Mouse (Mus musculus) retina, embryonic 14.5 days (tissue): Measurements from ENCODE around the gene Tube1.

Source experiments
- DNase-seq: peaks from one replicate; pipeline ENCODE4 v3.0.0-alpha.2; 2015; ENCODE audit warnings: low spot score

Tube1 gene

DNA sequence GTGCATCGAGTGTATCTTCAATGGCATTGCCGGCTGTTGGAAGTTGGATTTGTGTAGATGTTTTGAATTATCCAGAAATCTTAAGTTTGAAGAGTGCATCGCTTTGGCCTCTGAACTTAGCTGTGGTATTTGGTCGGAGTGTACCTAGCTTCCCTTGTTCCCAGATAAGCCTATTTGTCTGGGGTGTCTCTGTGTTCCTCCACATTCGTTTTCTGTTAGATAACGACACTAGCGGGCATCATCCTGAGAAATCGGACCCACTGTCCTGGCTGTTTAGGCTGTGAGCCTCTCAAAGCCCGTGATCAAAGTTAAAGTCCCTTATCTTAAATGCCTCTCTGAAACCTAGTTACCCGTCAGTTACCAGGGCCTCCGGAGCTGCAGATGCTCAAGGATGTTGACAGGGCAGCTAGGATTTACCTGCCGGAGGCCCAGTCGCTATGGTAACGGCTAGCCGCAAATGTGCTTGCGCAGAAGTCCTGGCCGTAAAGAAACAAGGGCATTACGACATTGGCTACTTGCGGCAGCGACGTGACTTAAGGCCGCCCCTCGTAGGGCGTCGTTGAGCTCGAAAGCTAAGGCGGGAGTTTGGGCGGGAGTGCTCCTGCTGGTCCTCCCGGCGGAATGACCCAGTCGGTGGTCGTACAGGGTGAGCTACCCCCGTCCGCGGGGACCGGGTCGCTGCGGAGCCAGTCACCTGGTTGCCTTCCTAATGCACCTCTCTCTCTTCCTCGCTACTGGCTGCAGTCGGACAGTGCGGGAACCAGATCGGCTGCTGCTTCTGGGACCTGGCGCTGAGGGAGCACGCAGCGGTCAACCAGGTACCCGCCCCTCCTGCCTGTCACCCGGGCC lies at the start of gene Tube1, which contains the start of gene Fam229b:
TSS of gene Tube1 (plus strand) at position 515 of the 849 bp plus-strand sequence.
TSS of gene Fam229b (minus strand) at position 453 of the 849 bp plus-strand sequence.
- peak; percentile 94 for DNase-seq

GRCm38 (mm10) chr10:39096981-39097380 lies 36.8 kb upstream of the Tube1 start:
- peak; percentile 75 for DNase-seq

DNA sequence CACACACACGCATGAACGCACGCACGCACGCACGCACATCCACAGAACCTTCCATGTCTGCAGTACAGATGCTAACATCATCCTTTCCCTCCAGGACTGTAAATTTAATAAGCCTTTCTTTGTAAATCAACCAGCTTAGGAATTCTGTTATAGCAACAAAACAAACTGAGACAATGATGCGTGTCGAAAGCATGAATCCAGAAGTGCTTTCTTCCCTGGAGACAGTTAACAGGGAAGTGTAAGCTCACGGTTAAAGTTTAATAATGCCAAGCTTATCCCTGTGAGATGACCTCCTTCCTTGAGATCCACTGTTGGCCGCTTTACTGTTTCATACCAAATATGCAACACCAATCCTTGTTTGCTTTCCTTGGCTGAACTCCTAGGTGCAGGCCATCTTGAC lies 35.0 kb upstream of the Tube1 start:
- no peak for DNase-seq

GRCm38 (mm10) chr10:39104803-39105449 lies 28.9 kb upstream of the Tube1 start:
- DNase-seq = no peak

DNA sequence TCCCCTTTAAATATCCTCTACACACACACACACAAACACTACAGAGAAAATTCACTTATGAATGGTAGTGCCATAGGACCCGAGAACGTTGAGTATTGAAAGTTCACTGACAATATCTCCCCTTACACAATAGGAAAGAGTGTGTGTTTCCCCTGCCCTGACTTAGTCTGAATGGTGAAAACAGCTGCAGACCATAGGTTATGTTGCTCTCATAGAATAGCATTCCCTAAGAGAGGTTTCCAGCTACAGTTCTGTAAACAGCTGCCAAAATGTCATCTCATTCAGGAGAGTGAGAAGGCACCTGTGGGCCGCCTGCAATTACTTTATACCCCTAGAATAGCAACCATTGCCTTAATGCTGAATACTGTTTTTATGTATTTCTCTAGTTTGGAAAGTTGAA lies 27.4 kb upstream of the Tube1 start:
- no peak for DNase-seq

GRCm38 (mm10) chr10:39106935-39107334 lies 26.8 kb upstream of the Tube1 start:
- DNase-seq = no peak

- no peak for DNase-seq
Observed at GRCm38 (mm10) chr10:39108837-39109488, 24.8 kb upstream of the Tube1 start.

GRCm38 (mm10) chr10:39109489-39109874 lies 24.3 kb upstream of the Tube1 start:
- DNase-seq = no peak

- peak; percentile 8 for DNase-seq
Observed at GRCm38 (mm10) chr10:39121412-39121811, 12.4 kb upstream of the Tube1 start.

GRCm38 (mm10) chr10:39137766-39138165 lies 4.0 kb downstream of the Tube1 start:
- no peak for DNase-seq

DNA sequence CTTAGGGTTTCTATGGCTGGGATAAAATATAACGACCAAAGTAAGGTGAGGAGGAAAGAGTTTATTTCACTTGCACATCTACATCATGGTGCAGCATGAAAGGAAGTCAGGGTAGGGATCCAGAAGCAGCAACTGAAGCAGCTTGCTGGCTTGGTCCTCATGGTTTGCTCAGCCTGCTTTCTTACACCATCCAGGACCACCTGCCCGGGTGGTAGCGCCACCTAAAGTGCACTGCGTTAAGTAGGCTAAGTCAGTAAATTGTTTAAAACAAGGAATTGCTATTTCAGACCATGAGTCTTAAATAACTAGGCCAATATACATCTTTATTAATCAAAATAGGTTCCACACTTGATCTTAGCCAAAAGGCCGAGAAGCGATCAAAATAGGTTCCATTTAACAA lies 5.0 kb downstream of the Tube1 start:
- no peak for DNase-seq

GRCm38 (mm10) chr10:39140843-39141242 lies 7.1 kb downstream of the Tube1 start:
- DNase-seq = no peak

DNA sequence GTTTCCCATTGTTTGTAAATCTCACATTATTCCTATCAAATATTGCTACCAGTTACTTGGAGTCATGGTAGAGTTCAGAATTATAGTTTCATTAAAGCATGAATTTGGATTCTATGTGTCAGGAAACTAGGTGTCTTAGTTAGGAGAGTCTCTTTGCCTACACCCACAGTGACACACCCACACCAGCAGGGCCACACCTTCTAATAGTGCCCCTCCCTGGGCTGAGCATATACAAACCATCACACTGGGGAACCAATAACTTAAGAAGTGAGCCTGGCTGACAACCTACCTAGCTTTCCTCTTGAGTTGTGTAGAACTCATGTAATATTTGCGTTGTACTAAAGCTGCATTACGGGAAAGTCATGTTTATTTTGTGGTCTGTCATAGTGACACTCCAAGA lies 7.6 kb downstream of the Tube1 start:
- DNase-seq = no peak

GRCm38 (mm10) chr10:39142216-39142615 lies 8.4 kb downstream of the Tube1 start:
- no peak for DNase-seq

DNA sequence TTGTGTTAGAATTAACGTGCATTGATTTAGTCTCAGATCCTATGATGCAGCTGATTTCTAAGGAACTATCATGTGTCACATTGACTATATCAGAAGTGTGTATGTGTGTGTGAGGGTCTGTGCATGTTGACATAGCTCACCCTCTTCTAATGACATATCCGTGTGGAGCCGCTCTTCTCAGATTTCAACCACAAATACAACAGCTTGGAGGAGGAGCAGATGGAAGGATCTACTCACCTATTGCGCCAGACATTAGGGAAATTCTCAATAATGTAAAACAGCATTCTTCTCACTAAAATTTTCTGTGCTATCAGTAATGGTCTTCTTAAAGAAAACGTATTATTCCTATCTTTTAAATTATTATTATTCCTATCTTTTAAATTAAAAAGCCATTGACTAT lies 22.9 kb downstream of the Tube1 start:
- no peak for DNase-seq

DNA sequence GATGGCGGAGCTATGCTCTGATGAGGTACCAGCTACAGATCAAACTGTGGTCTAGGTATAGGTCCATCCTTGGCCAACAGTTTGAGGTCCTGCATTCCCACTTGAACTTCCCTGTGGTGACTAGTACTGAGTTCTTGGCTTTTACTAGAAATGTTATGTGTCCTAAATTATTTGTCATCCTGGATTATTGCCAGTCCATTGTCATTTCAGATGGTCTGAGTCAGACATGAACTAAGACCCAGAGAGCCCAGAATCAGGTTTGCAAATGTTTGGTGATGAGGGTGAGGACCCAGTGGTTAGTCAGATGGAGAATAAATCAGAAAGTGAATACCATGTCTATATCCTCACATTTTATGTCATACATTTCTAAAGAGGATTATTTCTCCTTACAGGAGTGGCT lies 23.5 kb downstream of the Tube1 start:
- DNase-seq = no peak

DNA sequence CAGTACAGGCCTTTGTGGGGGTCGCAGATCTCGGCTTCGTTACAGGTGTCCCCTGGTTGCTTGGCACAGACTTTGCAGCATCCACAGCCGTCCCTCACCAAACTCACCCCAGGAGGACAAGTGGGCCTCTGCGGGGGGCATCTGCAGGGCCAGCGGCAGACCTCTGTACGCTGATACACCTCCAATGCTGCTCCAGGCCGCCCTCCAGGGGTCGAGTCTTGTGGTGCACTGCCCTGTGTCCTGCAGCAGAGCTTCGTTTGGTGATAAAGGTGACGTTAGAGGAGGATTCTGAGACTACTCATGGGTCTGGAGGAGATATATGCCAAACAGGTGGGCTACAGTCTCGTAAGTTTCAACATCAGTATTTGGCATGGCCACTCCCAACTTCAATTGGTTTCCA lies 24.5 kb downstream of the Tube1 start:
- no peak for DNase-seq

DNA sequence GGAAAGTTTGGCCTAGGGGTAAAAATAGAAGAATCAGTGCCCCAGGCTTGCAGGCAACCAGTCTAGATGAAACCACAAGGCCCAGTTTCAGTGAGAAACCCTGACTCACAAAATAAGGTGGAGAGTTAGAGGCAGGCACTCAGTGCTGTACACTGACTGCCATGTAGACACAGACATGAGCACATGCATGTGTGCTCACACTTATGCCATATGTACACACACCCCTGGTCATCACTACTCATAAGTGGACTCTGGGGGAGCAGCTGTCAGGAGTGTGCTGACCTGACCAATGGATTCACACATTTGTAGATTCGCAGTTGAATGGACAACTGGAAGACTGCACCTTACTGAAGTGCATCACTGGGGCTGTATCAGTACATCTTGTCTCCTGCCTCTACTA lies 27.6 kb downstream of the Tube1 start:
- DNase-seq = no peak

GRCm38 (mm10) chr10:39162666-39163484 lies 29.1 kb downstream of the Tube1 start:
- no peak for DNase-seq

GRCm38 (mm10) chr10:39163694-39164093 lies 29.9 kb downstream of the Tube1 start, which contains the start of gene Ccn6:
TSS of gene Ccn6 (minus strand) at chr10:39163794.
- DNase-seq = no peak

DNA sequence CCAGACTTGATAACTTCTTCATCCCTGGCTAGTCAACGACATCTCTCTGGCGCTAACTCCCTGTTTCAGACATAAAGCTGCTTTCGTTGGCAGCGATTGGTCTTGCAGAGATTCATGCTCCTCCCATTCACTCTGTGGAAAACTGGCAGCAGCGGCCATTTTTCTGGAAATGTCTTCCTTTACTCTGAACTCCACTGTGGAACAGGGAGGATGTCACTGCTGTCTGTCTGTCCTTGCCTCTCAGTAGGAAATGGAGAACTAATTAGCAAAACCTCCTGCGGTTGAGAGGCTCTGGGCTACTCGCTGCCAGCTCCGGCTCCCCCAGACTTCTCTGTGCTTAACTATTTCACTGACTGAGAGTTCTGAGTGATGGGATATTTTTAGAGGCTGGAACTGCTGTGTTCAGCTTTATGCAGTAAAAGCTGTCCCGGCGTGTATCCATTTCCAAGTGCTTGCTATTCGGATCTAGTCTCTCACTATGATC lies 31.9 kb downstream of the Tube1 start:
- peak; percentile 61 for DNase-seq

- no peak for DNase-seq
Observed at GRCm38 (mm10) chr10:39167611-39168010, 33.8 kb downstream of the Tube1 start.
